In the genomic region with DNA sequence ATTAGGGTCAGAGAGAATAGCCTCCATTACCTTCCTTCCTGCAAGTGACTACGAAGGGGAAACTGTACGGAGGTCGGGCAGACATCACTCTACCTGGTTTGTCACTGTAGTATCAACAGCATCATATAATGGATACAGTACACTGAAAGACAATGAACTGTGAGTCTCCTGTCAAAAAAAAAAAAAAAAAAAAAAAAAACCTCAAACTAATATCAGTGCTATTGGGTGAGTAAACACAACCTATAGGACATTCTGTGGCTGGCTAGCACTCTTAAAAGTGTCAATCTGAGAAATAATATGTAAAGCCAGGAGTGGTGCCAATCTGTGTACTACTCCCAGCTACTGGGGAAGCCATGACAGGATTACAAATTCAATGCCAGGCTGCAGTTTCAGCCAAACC, we compare ENCODE assay signal across 21 mouse cellular contexts. TPM values are rescaled to one million over a fixed set of nuclear protein-coding genes. Genes with fewer than 3 reads are reported as not detected.
"Had no signal": no experiment of that assay in that cellular context is flagged by ENCODE, and none has a peak within 500 bp of the region (broad histone marks: within the 10 kb centered on the region; RNA-seq: fewer than 3 reads in every experiment).

No protein-coding gene starts in this region.

- H3K4me1 ChIP-seq: midbrain, embryonic 10.5 days; midbrain, embryonic 12.5 days; stomach, embryonic 15.5 days had no signal

- DNase-seq: lung, adult 18-20 months; lung, embryonic 14.5 days; lung, postnatal 10 days; lung, postnatal 4 days; midbrain, embryonic 14.5 days; retina, postnatal 1 day; right cerebral cortex, adult 18-20 months; right cerebral cortex, postnatal 25 days; right cerebral cortex, postnatal 4 days; thymus, adult 2 months; thymus, postnatal 25 days; thymus, postnatal 4 days had no signal

- H3K9ac ChIP-seq: lung, embryonic 14.5 days; midbrain, embryonic 12.5 days; neural tube, embryonic 13.5 days; neural tube, embryonic 15.5 days; stomach, embryonic 15.5 days had no signal

- H3K9me3 ChIP-seq: midbrain, embryonic 10.5 days; midbrain, embryonic 12.5 days; neural tube, embryonic 13.5 days; neural tube, embryonic 15.5 days; stomach, embryonic 15.5 days had no signal

- H3K4me2 ChIP-seq: lung, embryonic 14.5 days; midbrain, embryonic 12.5 days; neural tube, embryonic 13.5 days; neural tube, embryonic 15.5 days; stomach, embryonic 15.5 days had no signal

- H3K27ac ChIP-seq: midbrain, embryonic 10.5 days; midbrain, embryonic 12.5 days; neural tube, embryonic 13.5 days; neural tube, embryonic 15.5 days; stomach, embryonic 15.5 days; stomach, postnatal 0 days had no signal

- H3K4me3 ChIP-seq: midbrain, embryonic 10.5 days; midbrain, embryonic 12.5 days; myocyte; neural tube, embryonic 13.5 days; neural tube, embryonic 15.5 days; stomach, embryonic 15.5 days had no signal

- H3K27me3 ChIP-seq: midbrain, embryonic 12.5 days; neural tube, embryonic 13.5 days; neural tube, embryonic 15.5 days; stomach, embryonic 15.5 days had no signal

RNA-seq across cellular contexts. Expression of gene Oprd1, which starts 38.9 kb away (rescaled TPM):
- total RNA-seq: megakaryocyte, adult 5-6 weeks; megakaryocyte-erythroid progenitor cell, adult 5-6 weeks had no signal
- polyA plus RNA-seq: myocyte had no signal
